Mouse (Mus musculus): Measurements from ENCODE around the gene Adss. TPM values are rescaled to one million over a fixed set of nuclear protein-coding genes. Genes with fewer than 3 reads are reported as not detected.

Adss gene
- polyA plus RNA-seq, 1 experiment, result 24.4 TPM

DNA sequence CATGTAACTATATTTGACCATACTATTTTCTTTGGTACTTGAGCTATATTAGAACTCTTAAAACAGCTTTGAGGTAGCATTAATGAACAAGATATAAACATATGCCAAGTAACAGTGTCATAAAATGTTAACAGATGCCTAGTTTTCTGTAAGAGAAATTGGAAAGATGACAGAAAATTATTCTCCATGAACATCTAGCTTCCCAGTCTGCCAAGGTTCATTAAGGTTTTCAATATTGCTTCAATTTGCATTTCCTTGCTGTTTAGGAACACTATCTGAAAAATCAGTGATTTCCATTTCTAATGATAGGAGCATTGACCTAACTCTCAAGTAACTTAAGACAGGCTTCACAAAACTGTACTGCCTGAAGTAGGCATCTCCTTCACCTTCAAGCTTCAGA, 27.4 kb downstream of the Adss start:
- Histone ChIP-seq H3K27me3 (ENCODE audit: control insufficient read depth, insufficient read depth, insufficient read length) (no peaks in the 10 kb centered on the region), H3K36me3 (ENCODE audit: control insufficient read depth, insufficient read depth) (peaks cover 50% of the 10 kb centered on the region), H3K4me3 (no peak overlapping the region), H3ac (ENCODE audit: control insufficient read depth, insufficient read length) (no peak overlapping the region), H3K79me2 (ENCODE audit: control insufficient read depth, insufficient read depth) (no peaks in the 10 kb centered on the region), H3K4me2 (ENCODE audit: low read depth) (no peak overlapping the region)
- TF ChIP-seq MYOD1 (IDR thresholded peaks at IDR 0.05; ENCODE audit: control insufficient read depth in 1 of 3, insufficient read length in 2 of 3, low read depth in 2 of 3) (no peak), SRF (IDR thresholded peaks at IDR 0.05; ENCODE audit: control insufficient read depth, insufficient read length, low read depth) (no peak), POLR2AphosphoS2 (IDR thresholded peaks at IDR 0.05; ENCODE audit: insufficient read length, low read depth) (no peak), MAX (IDR thresholded peaks at IDR 0.05; ENCODE audit: low read depth) (no peak), REST (IDR thresholded peaks at IDR 0.05; ENCODE audit: insufficient read depth, insufficient read length) (no peak), TCF12 (IDR thresholded peaks at IDR 0.05; ENCODE audit: insufficient read depth, poor library complexity, severe bottlenecking) (no peak), POLR2A (IDR thresholded peaks at IDR 0.05; ENCODE audit: insufficient read length, low read depth) (no peak), TCF3 (IDR thresholded peaks at IDR 0.05; ENCODE audit: insufficient read length, low read depth) (no peak), MYOG (IDR thresholded peaks at IDR 0.05; ENCODE audit: control insufficient read depth in 1 of 3, insufficient read depth in 1 of 3, insufficient read length in 2 of 3, low read depth in 2 of 3) (no peak), CEBPB (IDR thresholded peaks at IDR 0.05; ENCODE audit: insufficient read depth, poor library complexity, severe bottlenecking) (no peak), USF1 (IDR thresholded peaks at IDR 0.05; ENCODE audit: low read depth) (no peak), E2F4 (IDR thresholded peaks at IDR 0.05; ENCODE audit: insufficient read depth) (no peak)

DNA sequence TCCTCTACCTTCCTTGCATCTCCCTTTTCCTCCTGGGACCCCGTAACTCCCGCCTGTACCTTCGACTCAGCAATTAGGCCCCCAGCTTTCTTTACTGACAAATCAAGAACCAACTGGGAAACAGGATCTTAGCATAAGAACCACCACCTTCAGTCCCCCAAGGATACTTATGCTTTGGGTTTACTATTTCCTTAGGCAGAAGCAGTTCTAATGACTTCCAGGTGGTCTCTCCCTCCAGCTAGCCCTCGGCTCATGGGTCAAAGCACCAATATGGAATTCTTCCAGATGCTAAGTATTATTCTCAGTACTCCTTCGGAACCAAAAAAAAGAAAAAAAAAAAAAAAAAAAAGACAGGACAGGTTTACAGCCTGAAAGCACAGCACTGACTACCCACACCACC, 39.1 kb downstream of the Adss start:
- no peak overlapping the region for H3K4me3 ChIP-seq
- no peak for TF ChIP-seq CEBPB (IDR thresholded peaks at IDR 0.05; ENCODE audit: insufficient read depth, poor library complexity, severe bottlenecking)
- no peak for TF ChIP-seq REST (IDR thresholded peaks at IDR 0.05; ENCODE audit: insufficient read depth, insufficient read length)
- TF ChIP-seq SRF (IDR thresholded peaks at IDR 0.05; ENCODE audit: control insufficient read depth, insufficient read length, low read depth), result no peak
- TF ChIP-seq MYOD1 (IDR thresholded peaks at IDR 0.05; ENCODE audit: control insufficient read depth in 1 of 3, insufficient read length in 2 of 3, low read depth in 2 of 3), result no peak
- no peak for TF ChIP-seq MYOG (IDR thresholded peaks at IDR 0.05; ENCODE audit: control insufficient read depth in 1 of 3, insufficient read depth in 1 of 3, insufficient read length in 2 of 3, low read depth in 2 of 3)
- no peak for TF ChIP-seq E2F4 (IDR thresholded peaks at IDR 0.05; ENCODE audit: insufficient read depth)
- no peak for TF ChIP-seq TCF12 (IDR thresholded peaks at IDR 0.05; ENCODE audit: insufficient read depth, poor library complexity, severe bottlenecking)
- TF ChIP-seq POLR2AphosphoS2 (IDR thresholded peaks at IDR 0.05; ENCODE audit: insufficient read length, low read depth), result no peak
- TF ChIP-seq MAX (IDR thresholded peaks at IDR 0.05; ENCODE audit: low read depth), result no peak
- TF ChIP-seq USF1 (IDR thresholded peaks at IDR 0.05; ENCODE audit: low read depth), result no peak
- TF ChIP-seq POLR2A (IDR thresholded peaks at IDR 0.05; ENCODE audit: insufficient read length, low read depth), result no peak
- no peak for TF ChIP-seq TCF3 (IDR thresholded peaks at IDR 0.05; ENCODE audit: insufficient read length, low read depth)
- no peaks in the 10 kb centered on the region for H3K79me2 ChIP-seq (ENCODE audit: control insufficient read depth, insufficient read depth)
- no peaks in the 10 kb centered on the region for H3K27me3 ChIP-seq (ENCODE audit: control insufficient read depth, insufficient read depth, insufficient read length)
- no peak overlapping the region for H3K4me2 ChIP-seq (ENCODE audit: low read depth)
- H3ac ChIP-seq (ENCODE audit: control insufficient read depth, insufficient read length), result no peak overlapping the region
- H3K36me3 ChIP-seq (ENCODE audit: control insufficient read depth, insufficient read depth), result no peaks in the 10 kb centered on the region

DNA sequence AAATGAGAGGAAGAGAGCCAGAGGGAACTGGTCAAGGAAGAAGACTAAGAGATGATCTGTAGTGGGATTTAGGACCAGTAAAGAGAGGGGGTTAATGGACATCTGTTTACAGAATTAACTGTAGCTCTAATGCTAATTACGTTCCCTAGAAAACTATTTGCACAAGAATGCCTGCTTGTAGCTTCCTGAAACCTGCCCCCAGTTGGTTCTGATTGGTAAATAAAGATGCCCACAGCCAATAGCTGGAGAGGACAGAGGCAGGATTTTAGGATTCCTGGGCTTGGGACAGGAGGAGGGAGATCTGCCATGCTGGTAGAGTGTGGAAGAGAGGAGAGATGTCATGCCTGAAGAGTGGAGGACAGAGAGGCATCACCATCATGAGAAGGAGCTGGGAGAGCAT, 42.8 kb downstream of the Adss start:
- Histone ChIP-seq H3K36me3 (ENCODE audit: control insufficient read depth, insufficient read depth) (no peaks in the 10 kb centered on the region), H3K4me3 (no peak overlapping the region), H3ac (ENCODE audit: control insufficient read depth, insufficient read length) (no peak overlapping the region), H3K27me3 (ENCODE audit: control insufficient read depth, insufficient read depth, insufficient read length) (no peaks in the 10 kb centered on the region), H3K4me2 (ENCODE audit: low read depth) (no peak overlapping the region), H3K79me2 (ENCODE audit: control insufficient read depth, insufficient read depth) (no peaks in the 10 kb centered on the region)
- no peak for TF ChIP-seq TCF3 (IDR thresholded peaks at IDR 0.05; ENCODE audit: insufficient read length, low read depth)
- TF ChIP-seq REST (IDR thresholded peaks at IDR 0.05; ENCODE audit: insufficient read depth, insufficient read length), result no peak
- no peak for TF ChIP-seq MYOG (IDR thresholded peaks at IDR 0.05; ENCODE audit: control insufficient read depth in 1 of 3, insufficient read depth in 1 of 3, insufficient read length in 2 of 3, low read depth in 2 of 3)
- no peak for TF ChIP-seq MYOD1 (IDR thresholded peaks at IDR 0.05; ENCODE audit: control insufficient read depth in 1 of 3, insufficient read length in 2 of 3, low read depth in 2 of 3)
- no peak for TF ChIP-seq TCF12 (IDR thresholded peaks at IDR 0.05; ENCODE audit: insufficient read depth, poor library complexity, severe bottlenecking)
- no peak for TF ChIP-seq POLR2AphosphoS2 (IDR thresholded peaks at IDR 0.05; ENCODE audit: insufficient read length, low read depth)
- TF ChIP-seq E2F4 (IDR thresholded peaks at IDR 0.05; ENCODE audit: insufficient read depth), result no peak
- TF ChIP-seq SRF (IDR thresholded peaks at IDR 0.05; ENCODE audit: control insufficient read depth, insufficient read length, low read depth), result no peak
- no peak for TF ChIP-seq MAX (IDR thresholded peaks at IDR 0.05; ENCODE audit: low read depth)
- no peak for TF ChIP-seq CEBPB (IDR thresholded peaks at IDR 0.05; ENCODE audit: insufficient read depth, poor library complexity, severe bottlenecking)
- no peak for TF ChIP-seq USF1 (IDR thresholded peaks at IDR 0.05; ENCODE audit: low read depth)
- TF ChIP-seq POLR2A (IDR thresholded peaks at IDR 0.05; ENCODE audit: insufficient read length, low read depth), result no peak

DNA sequence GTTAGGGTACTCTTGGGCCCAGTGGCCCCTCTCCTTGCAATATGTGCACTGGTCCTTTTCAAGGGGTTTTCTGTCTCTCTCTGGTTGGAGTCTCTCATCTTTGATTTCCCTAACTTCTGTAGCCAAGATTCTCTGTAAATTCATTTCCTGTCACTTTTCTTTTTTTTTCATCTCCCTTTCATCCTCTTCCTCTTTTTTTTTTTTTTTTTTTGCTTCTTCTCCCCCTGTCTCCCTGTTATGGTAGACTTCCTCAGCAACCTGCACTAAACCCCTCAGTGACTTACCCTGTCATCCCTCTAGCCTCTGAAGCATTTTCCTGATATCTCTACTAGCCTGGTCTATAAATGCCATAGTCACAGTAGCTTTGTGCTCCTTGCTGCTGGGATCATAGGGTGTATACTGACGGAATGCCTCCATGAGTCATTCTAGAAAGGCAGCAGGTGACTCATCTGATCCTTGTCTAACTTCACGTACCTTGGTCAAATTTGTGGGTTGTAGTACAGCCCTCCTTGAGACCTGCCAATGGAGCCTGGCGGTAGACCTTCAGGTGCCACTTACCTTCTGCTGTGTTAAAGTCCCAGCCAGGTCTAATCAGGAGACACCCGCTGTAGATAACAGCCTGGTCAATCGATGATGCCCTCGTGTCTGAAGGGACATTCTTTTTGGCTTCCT, 48.3 kb downstream of the Adss start:
- Histone ChIP-seq H3K79me2 (ENCODE audit: control insufficient read depth, insufficient read depth) (no peaks in the 10 kb centered on the region), H3K27me3 (ENCODE audit: control insufficient read depth, insufficient read depth, insufficient read length) (no peaks in the 10 kb centered on the region), H3ac (ENCODE audit: control insufficient read depth, insufficient read length) (no peak overlapping the region), H3K36me3 (ENCODE audit: control insufficient read depth, insufficient read depth) (no peaks in the 10 kb centered on the region), H3K4me3 (no peak overlapping the region), H3K4me2 (ENCODE audit: low read depth) (no peak overlapping the region)
- no peak for TF ChIP-seq REST (IDR thresholded peaks at IDR 0.05; ENCODE audit: insufficient read depth, insufficient read length)
- no peak for TF ChIP-seq MYOD1 (IDR thresholded peaks at IDR 0.05; ENCODE audit: control insufficient read depth in 1 of 3, insufficient read length in 2 of 3, low read depth in 2 of 3)
